In the genomic region with DNA sequence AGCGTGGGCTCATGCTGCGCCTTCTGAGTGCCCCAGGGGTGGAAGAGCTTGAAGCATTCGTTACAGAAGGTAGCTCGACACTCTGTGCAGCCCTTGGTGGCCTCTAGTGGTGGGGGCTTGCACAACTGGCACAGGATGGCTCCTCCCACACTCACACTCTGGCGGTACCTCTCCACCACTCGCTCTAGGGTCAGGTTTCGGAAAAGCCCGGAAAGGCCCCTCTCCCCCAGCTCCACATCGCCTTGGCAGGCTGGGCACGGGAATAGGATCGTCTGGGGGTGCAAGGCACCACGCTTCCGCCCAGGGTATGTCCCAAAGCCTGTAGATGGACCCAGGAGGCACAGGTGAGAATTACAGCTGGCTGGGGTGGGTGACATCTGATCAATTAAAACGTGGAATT, we compare ENCODE assay signal across 8 mouse cellular contexts. TPM values are rescaled to one million over a fixed set of nuclear protein-coding genes. Genes with fewer than 3 reads are reported as not detected.
DNase-seq lines count a peak whose midpoint lies in the region; ATAC-seq lines count a peak whose summit lies in the region.

No protein-coding gene starts in this region.

- DNase-seq in urinary bladder, postnatal 14 days (ENCODE audit: low spot score) = peak; percentile 33
- DNase-seq in urinary bladder, adult 2 months (ENCODE audit: low spot score) = no peak
- peak; percentile 79 for DNase-seq in embryonic facial prominence, embryonic 14.5 days (ENCODE audit: low spot score)
- no peak for DNase-seq in intestine, embryonic 14.5 days (ENCODE audit: low spot score)
- DNase-seq in natural killer cell, adult 2 months (ENCODE audit: low spot score in 2 of 2) = peak; percentile 68 to 77
- peak; percentile 87 for DNase-seq in thymus, postnatal 4 days
- no peak for DNase-seq in right cerebral cortex, adult 18-20 months

- WGBS in embryonic facial prominence, embryonic 14.5 days = 13% methylated on average over 13 of the region's 14 CpGs
- 19% methylated on average over 14 of the region's 14 CpGs for WGBS in intestine, embryonic 14.5 days
- 17% methylated on average over 14 of the region's 14 CpGs for WGBS in liver, embryonic 15.5 days (ENCODE audit: insufficient replicate concordance)

- H3K4me3 ChIP-seq in embryonic facial prominence, embryonic 14.5 days (ENCODE audit: low read depth, low read length) = peak overlapping the region; percentile 69
- H3K4me3 ChIP-seq in intestine, embryonic 14.5 days (ENCODE audit: low read depth, low read length) = no peak overlapping the region
- no peak overlapping the region for H3K4me3 ChIP-seq in liver, embryonic 15.5 days (replicated peaks)

- H3K4me2 ChIP-seq in embryonic facial prominence, embryonic 14.5 days (ENCODE audit: low read depth, low read length) = peak overlapping the region; percentile 65
- H3K4me2 ChIP-seq in intestine, embryonic 14.5 days (ENCODE audit: low read length) = peak overlapping the region; percentile 89
- H3K4me2 ChIP-seq in liver, embryonic 15.5 days = peak overlapping the region; percentile 23

- H3K9ac ChIP-seq in embryonic facial prominence, embryonic 14.5 days (ENCODE audit: low read depth, low read length) = peak overlapping the region; percentile 40; the same call in 1 of the 2 replicates
- H3K9ac ChIP-seq in intestine, embryonic 14.5 days (ENCODE audit: low read length) = no peak overlapping the region
- H3K9ac ChIP-seq in liver, embryonic 15.5 days = no peak overlapping the region

- H3K9me3 ChIP-seq in embryonic facial prominence, embryonic 14.5 days (ENCODE audit: control insufficient read depth, low read length) = no peaks in the 10 kb centered on the region
- no peaks in the 10 kb centered on the region for H3K9me3 ChIP-seq in intestine, embryonic 14.5 days (ENCODE audit: control insufficient read depth, low read length)
- no peaks in the 10 kb centered on the region for H3K9me3 ChIP-seq in liver, embryonic 15.5 days (replicated peaks)

- H3K27ac ChIP-seq in embryonic facial prominence, embryonic 14.5 days (replicated peaks; ENCODE audit: low read depth, low read length) = no peak overlapping the region
- no peak overlapping the region for H3K27ac ChIP-seq in intestine, embryonic 14.5 days (ENCODE audit: low read depth)
- H3K27ac ChIP-seq in liver, embryonic 15.5 days (replicated peaks) = no peak overlapping the region

- peaks cover 15% of the 10 kb centered on the region; the same call in 1 of the 2 replicates for H3K36me3 ChIP-seq in embryonic facial prominence, embryonic 14.5 days (ENCODE audit: control insufficient read depth, insufficient read depth, low read length)
- 0 out of 2 replicates have a peak, but pooled peaks cover under 1% of the 10 kb centered on the region for H3K36me3 ChIP-seq in intestine, embryonic 14.5 days (ENCODE audit: control insufficient read depth, insufficient read depth, low read length)
- H3K36me3 ChIP-seq in liver, embryonic 15.5 days (replicated peaks) = no peaks in the 10 kb centered on the region

- no peaks in the 10 kb centered on the region for H3K27me3 ChIP-seq in embryonic facial prominence, embryonic 14.5 days (replicated peaks; ENCODE audit: control insufficient read depth, insufficient read depth, low read length)
- no peaks in the 10 kb centered on the region for H3K27me3 ChIP-seq in intestine, embryonic 14.5 days (replicated peaks; ENCODE audit: control insufficient read depth, insufficient read depth, low read length)
- peaks cover 32% of the 10 kb centered on the region for H3K27me3 ChIP-seq in liver, embryonic 15.5 days

- ATAC-seq in embryonic facial prominence, embryonic 14.5 days (ENCODE audit: low read depth) = peak; percentile 47; the same call in 1 of the 2 replicates
- no peak for ATAC-seq in intestine, embryonic 14.5 days (replicated peaks; ENCODE audit: low FRiP score, low TSS enrichment, low read depth)
- ATAC-seq in liver, embryonic 15.5 days (ENCODE audit: insufficient read depth) = no peak

- peaks cover 6% of the 10 kb centered on the region; the same call in 1 of the 2 replicates for H3K4me1 ChIP-seq in embryonic facial prominence, embryonic 14.5 days (ENCODE audit: control insufficient read depth, insufficient read depth, low read length)
- H3K4me1 ChIP-seq in intestine, embryonic 14.5 days (replicated peaks; ENCODE audit: control insufficient read depth, insufficient read depth, low read length) = peaks cover 20% of the 10 kb centered on the region
- peaks cover 53% of the 10 kb centered on the region for H3K4me1 ChIP-seq in liver, embryonic 15.5 days (replicated peaks)

RNA-seq across cellular contexts. Expression of a gene that starts 2.2 kb away (rescaled TPM):
- polyA plus RNA-seq in urinary bladder, adult 2 months (2012; rRNA removed) = 67.7 and 77.1 TPM in 2 replicates
- 324 and 349 TPM in 2 replicates for polyA plus RNA-seq in embryonic facial prominence, embryonic 14.5 days (2014; fragmentation: Nextera tagmentation; extraction: Ambion mirVana)
- 331 and 346 TPM in 2 replicates for polyA plus RNA-seq in intestine, embryonic 14.5 days (2014; fragmentation: Nextera tagmentation; extraction: Ambion mirVana)
- polyA plus RNA-seq in liver, embryonic 15.5 days (2015; fragmentation: Nextera tagmentation; extraction: Ambion mirVana) = 116 and 126 TPM in 2 replicates

RNA-seq across cellular contexts. Expression of a gene that starts 2.5 kb away (rescaled TPM):
- polyA plus RNA-seq in urinary bladder, adult 2 months (2012; rRNA removed) = 4.1 and 6.0 TPM in 2 replicates
- 3.7 and 4.7 TPM in 2 replicates for polyA plus RNA-seq in embryonic facial prominence, embryonic 14.5 days (2014; fragmentation: Nextera tagmentation; extraction: Ambion mirVana)
- polyA plus RNA-seq in intestine, embryonic 14.5 days (2014; fragmentation: Nextera tagmentation; extraction: Ambion mirVana) = 3.3 and 3.5 TPM in 2 replicates
- polyA plus RNA-seq in liver, embryonic 15.5 days (2015; fragmentation: Nextera tagmentation; extraction: Ambion mirVana) = 0.23 and 0.31 TPM in 2 replicates

RNA-seq across cellular contexts. Expression of a gene that starts 14.8 kb away (rescaled TPM):
- polyA plus RNA-seq in urinary bladder, adult 2 months (2012; rRNA removed) = 0.94 and 1.2 TPM in 2 replicates
- polyA plus RNA-seq in embryonic facial prominence, embryonic 14.5 days (2014; fragmentation: Nextera tagmentation; extraction: Ambion mirVana) = 2.0 and 4.1 TPM in 2 replicates
- polyA plus RNA-seq in intestine, embryonic 14.5 days (2014; fragmentation: Nextera tagmentation; extraction: Ambion mirVana) = 4.2 and 10.3 TPM in 2 replicates
- 0.50 TPM in 1 of 2 replicates, not detected in the other for polyA plus RNA-seq in liver, embryonic 15.5 days (2015; fragmentation: Nextera tagmentation; extraction: Ambion mirVana)

RNA-seq across cellular contexts. Expression of a gene that starts 15.5 kb away (rescaled TPM):
- 200 and 251 TPM in 2 replicates for polyA plus RNA-seq in urinary bladder, adult 2 months (2012; rRNA removed)
- 151 and 177 TPM in 2 replicates for polyA plus RNA-seq in embryonic facial prominence, embryonic 14.5 days (2014; fragmentation: Nextera tagmentation; extraction: Ambion mirVana)
- polyA plus RNA-seq in intestine, embryonic 14.5 days (2014; fragmentation: Nextera tagmentation; extraction: Ambion mirVana) = 143 and 188 TPM in 2 replicates
- 45.4 and 54.4 TPM in 2 replicates for polyA plus RNA-seq in liver, embryonic 15.5 days (2015; fragmentation: Nextera tagmentation; extraction: Ambion mirVana)

RNA-seq across cellular contexts. Expression of a gene that starts 16.7 kb away (rescaled TPM):
- 112 and 131 TPM in 2 replicates for polyA plus RNA-seq in urinary bladder, adult 2 months (2012; rRNA removed)
- 151 and 163 TPM in 2 replicates for polyA plus RNA-seq in embryonic facial prominence, embryonic 14.5 days (2014; fragmentation: Nextera tagmentation; extraction: Ambion mirVana)
- 214 and 216 TPM in 2 replicates for polyA plus RNA-seq in intestine, embryonic 14.5 days (2014; fragmentation: Nextera tagmentation; extraction: Ambion mirVana)
- polyA plus RNA-seq in liver, embryonic 15.5 days (2015; fragmentation: Nextera tagmentation; extraction: Ambion mirVana) = 103 and 104 TPM in 2 replicates

Comparison
In these comparisons a context has a peak if more than half of its experiments do, and no peak if none do; other contexts are left out.
1. DNase-seq: peak in urinary bladder, postnatal 14 days (single experiment), embryonic facial prominence, embryonic 14.5 days (single experiment), natural killer cell, adult 2 months (2 of 2) and thymus, postnatal 4 days (single experiment); none in urinary bladder, adult 2 months (single experiment), intestine, embryonic 14.5 days (single experiment) and right cerebral cortex, adult 18-20 months (single experiment).
2. H3K4me2 ChIP-seq: peak in every context shown above with its lines; median percentile 89 in intestine, embryonic 14.5 days; 65 in embryonic facial prominence, embryonic 14.5 days; 23 in liver, embryonic 15.5 days.